Mouse (Mus musculus) lung, postnatal 36 days (tissue): ENCODE data around the gene Cela3b.
"Not testable (repeated sequence)": the region's sequence is repeated elsewhere in the genome, so short reads cannot be mapped to it uniquely, and the experiment has no call there.

ENCODE experiments used
- DNase-seq: peaks from one replicate; pipeline ENCODE4 v3.0.0; 2022; ENCODE audit warnings: mixed read lengths

Gene Cela3b

DNA sequence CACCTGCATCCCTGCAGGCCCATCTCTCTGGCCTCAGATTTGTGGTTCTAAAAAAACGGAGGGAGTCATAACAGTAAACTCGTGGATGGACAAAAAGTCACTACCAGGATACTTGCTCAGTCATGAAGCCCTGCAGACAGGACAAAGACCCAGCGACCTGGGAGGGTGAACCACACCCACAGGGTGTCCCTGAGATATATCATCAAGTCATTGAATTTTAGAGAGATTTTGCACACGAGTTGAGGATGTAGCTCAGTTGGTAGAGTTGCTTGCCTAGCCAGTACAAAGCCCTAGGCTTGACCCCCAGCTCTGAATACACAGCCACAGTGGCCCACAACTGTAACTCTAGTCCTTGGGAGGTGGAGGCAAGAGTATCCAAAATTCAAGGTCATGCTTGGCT lies 30.9 kb upstream of the Cela3b start:
- DNase-seq: no peak

DNA sequence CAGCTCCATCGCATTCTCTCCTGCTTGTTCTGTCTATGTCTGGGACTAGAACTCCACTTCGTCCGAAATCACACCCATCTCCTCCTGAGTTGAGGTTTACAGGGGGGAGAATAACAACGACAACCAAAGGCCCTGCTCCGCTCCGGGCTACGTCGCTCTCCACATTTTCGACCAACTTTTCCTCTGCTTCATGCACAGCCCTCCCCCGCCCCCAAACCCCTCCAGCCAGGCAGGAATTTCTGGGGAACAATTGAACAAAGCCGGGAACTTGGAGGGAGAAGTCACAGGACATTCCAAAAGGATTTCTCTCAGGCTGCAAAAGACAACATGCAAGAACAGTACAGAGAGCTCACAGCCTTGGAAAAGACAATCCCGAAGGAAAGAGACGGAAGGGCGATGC lies 30.3 kb upstream of the Cela3b start:
- DNase-seq: no peak

DNA sequence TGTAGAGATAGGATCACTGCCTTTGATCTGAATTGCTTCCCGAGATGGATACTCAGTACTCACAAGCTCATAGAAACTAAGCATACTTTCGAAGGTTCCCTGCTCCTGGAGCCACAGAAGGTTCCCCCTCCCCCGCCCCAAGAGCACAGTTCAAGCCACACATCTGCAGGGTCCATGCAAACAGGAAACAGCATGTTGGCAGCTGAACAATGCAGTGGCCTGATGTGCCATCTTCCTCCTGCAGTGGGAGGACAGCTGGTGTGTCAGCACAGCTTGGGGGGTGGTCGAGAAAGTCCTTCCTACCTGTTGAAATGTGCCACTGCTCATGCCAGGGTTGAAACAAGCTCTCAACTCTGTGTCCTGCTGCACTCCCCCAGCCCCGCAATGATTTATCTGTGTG lies 28.5 kb upstream of the Cela3b start:
- no peak for DNase-seq

DNA sequence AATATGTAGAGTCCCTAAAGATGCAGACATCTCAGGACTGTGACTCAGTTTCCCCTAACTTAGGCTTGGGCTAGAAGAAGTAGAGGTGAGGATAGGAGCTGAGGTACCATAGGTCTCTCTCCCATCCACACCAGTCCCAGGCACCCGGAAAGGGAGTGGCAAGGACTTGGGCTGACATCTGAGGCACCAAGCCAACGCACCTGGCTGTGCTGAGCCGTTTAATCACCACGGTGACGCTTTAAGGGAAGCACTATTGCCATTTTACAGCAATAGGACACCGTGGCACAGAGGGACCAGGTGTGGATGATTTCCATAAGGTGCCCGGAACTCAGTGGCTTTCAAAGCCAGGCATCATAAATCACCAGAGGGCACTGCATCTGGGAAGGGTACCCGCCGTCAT lies 28.0 kb upstream of the Cela3b start:
- DNase-seq: no peak

DNA sequence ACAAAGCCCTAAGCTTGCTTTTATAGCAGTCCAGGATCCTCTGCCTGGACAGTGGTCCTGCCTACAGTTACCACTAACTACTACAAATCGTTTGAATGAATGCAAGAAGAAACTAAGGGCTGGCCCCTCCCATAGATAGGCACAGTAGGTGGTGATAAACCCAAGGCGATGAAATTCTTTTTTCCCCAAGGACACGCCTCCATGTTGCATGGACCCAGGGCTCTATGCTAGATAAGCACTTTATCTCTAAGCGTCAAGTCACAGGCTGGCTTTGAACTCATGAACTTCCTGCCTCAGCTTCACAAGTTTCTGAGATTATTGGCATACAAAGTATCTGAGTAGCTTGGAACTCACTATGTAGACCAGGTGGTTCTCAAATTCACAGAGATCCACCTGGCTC lies 27.0 kb upstream of the Cela3b start:
- no peak for DNase-seq

DNA sequence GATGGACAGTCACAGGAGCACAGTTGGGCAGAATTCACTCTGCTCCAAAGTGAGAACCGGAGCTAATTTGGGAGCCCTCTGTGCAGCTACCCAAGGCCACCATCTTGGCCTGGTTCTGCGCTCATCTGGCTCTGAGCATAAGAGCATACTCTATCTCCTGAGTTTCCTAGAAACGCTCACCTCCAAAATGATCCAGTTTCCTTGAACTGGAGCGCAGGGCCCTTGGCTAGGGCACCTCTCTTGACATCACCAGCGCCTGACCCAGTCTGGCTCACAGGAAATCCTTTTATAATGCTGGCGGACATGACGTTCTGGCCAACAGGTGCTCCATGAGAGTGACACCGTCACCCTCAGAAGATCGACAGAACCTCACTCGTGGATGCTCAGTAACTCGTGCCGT lies 26.2 kb upstream of the Cela3b start:
- DNase-seq: no peak

DNA sequence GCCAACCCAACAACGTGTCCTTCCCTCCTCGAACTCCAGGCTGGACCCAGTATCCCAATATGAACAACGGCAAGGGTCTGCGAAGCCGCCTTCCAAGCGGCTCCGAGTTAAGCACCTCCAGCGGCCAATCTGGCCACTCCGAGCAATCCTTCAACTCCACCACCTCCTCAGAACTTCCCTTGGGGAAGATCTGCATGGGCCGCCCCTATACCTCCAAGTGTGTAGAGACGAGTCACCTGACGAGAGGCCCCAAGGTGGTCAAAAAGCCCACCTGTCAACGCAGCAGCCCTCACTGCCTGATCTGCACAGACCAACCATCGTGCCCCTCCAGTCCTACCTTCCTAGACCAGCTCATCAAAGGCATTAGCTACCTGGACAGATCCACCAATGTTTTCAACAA lies 24.2 kb upstream of the Cela3b start:
- no peak for DNase-seq

DNA sequence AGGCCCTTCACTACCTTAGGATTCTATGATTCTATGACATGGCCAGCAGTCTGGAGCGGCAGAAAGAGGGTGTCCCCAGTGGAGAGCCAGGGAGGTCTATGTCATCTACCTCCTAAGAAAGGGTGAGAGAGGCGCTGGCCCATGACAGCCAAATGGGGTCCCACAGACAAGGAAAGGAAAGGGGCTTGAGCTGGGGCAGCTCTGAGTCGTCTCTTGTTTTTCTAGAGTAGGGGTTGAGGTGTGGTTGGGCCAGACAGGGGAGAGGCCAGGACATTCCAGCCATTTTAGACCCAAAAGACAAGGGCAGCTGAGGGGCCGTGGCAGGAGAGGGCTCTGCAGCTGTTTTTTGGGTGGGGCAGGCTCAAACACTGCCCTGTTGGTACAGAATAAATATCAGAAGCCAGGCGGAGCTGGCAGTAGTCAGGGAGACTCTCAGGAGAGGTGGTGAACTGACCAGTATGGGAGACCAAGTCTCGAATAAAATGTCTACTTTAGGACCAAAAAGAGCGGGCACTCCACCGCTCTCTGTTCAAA lies 23.0 kb upstream of the Cela3b start, which contains the start of gene 1700013G24Rik:
1700013G24Rik (plus strand) TSS at position 51 of the 534 bp plus-strand sequence.
- no peak for DNase-seq

DNA sequence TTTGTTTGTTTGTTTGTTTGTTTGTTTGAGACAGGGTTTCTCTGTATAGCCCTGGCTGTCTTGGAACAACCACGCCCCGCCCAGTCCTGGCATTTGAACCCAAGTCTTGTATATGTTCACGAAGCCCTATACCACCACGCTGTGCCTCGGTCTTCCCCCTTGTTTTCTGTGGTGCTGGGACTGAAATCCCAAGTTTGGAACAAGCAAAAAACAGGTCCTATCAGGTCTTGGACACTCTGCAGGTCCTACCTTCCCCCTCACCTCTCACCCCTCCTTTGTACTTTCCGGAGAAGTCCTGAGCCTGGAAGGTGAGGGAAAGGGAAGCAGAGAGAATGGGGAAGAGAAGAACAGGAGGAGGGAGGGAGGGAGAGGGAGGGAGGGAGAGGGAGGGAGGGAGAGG lies 21.9 kb upstream of the Cela3b start:
- no peak for DNase-seq

DNA sequence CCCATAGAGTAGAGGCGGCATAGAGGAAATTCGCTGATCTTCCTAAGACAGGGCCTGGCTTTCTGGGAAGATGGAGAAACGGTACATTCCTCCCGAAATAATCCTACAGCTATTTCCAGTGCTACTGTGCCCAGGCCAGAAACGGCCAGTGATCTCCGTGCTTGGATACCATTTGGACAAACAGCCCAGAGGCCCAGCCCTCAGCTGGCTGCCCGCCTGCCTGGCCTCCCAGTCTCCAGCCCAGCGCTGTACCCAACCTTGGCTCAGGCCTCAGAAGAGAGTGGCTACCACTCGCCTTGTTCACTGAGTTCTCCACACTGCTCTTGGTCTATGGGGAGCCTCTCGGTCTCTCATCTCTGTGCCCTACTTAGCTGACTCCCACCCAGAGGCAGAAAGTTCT lies 19.4 kb upstream of the Cela3b start:
- DNase-seq: no peak

DNA sequence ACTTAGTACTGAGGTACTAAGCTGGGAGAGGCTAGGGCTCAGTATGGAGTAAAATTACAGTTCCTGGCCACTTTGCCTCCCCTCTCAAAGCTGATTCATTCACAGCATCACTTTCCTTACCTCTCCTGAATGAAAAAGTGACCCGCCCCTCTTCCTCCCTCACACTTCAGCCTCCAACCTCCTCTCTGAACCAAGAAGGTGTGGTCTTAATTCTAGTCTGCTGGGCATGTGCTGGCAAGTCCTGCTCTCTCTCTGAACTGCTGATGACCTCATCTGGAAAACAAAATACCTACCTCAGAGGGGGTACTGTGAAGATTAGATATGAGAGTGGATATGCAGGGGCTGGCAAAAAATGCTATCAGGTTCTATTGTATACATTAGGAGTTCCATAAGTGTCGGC lies 18.8 kb upstream of the Cela3b start:
- no peak for DNase-seq

DNA sequence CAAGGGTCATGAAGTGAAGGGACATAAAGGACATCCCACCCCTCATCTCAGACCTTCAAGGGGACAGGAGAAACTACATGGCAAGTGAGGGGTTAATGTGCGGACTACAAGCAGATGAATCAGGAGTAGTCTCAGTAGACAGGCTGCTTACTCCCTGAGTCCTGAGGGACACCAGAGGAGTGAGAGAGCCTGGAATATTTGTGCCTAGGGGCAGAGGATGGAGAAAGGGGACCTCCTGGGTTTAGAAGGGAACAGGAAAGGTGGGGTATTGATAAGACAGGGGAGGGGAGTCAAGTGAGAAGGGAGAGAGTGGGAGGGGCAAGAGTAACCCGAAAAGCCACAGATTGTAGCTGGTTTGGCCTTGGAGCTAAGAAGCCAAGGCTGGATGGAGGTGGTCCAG lies 18.3 kb upstream of the Cela3b start:
- no peak for DNase-seq

DNA sequence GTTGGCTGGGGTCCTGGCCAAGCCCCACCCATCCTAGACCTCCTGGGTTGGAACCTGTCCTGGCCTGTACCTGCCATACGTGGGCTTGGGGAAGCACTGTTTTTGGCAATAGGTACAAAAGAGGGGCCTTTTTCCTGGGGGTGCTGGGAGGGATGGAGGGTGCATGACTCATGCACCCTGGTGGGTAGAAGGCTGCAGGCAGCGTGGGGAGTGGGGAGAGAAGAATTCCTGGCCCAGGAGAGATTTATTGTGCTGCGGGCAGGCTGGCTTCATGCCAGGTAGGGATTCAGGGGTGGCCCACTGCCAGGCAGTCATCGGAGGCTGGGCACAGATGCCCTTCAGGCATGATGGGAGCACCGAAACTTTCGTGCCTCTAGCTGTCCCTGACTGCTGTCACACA lies 17.9 kb upstream of the Cela3b start:
- DNase-seq: no peak

DNA sequence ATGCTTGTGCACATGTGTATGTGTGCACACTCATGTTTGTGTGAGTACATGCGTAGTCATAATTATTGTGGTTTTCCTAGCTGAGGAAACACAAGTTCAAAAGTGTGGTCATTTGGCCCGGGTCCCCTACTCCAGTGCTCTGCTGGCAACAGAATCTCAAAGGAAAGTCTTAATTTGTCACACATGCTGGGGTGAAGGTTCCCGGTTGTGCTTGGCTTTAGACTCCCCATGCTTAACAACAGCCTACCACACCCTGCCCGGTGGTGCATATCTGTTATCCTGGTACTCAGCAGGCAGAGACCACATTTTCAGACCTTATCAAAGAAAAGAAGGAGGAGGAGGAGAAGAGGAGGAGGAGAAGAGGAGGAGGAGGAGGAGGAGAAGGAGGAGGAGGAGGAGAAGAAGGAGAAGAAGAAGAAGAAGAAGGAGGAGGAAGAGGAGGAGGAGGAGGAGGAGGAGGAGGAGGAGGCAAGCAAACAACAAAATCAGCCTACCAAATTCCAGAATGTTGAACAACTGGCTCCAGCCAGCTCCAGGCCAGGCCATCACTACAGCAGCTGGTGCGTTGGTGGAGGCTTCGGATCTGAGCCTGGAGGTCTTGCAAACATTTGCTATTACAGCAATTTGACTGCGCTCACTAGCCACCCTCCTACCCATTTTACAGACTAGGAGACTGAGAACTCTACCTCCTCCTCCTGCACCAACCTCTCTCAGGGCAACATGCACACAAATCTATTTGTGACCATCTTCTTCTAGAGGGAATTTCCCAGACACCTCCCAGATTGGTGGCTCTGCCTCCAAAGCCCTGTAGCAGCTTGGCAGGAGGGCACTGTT lies 17.2 kb upstream of the Cela3b start:
- DNase-seq: no peak

DNA sequence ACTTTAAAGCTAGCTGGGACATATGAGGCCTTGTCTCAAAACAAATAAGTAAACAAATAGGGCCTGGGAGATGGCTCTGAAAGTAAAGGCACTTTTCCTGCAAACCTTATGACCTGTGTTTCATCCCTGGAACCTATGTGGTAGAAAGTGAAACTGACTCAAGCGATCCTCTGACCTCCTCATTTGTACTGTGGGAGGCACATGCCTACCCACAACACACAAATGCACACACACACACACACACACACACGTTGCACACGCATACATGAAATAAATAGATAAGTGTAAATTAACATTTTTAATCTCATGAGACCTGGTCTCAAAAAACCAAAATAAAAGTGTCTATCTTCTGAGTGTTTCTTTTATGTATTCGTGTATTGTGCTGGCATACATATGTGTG lies 15.5 kb upstream of the Cela3b start:
- no peak for DNase-seq

DNA sequence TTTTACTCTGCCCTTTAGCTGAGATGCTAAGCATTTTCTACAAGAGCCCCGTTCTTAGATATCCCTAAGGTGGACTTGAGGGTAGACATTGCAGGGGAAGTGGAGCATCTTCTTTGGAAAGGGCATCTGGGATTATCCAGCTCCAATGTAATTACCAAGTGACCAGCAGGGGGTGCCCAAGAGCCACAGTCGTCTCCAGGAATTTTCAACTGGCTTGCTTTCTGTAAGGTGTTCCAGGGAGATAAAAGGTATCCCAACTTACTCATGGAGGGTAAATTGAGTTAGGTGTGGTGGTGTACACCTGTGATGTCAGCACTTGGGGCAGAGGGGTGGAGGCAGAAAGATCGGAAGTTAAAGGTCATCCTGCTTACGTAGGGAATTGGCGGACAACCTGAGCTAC lies 13.3 kb upstream of the Cela3b start:
- DNase-seq: peak; percentile 82

DNA sequence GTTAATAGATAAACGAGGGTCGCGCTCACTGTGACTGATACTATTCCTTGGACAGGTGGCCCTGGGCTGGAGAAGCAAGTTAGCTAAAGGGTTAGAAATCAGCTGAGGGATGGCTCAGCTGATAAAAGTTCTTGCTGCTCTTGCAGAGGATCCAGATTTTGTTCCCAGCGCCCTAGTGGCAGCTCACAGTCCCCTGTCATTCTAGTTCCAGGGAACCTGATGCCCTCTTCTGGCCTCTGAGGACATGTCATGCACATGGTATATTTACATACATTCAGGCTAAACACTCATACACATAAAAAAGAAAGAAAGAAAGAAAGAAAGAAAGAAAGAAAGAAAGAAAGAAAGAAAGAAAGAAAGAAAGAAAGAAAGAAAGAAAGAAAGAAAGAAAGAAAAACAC lies 11.0 kb upstream of the Cela3b start:
- no peak for DNase-seq

DNA sequence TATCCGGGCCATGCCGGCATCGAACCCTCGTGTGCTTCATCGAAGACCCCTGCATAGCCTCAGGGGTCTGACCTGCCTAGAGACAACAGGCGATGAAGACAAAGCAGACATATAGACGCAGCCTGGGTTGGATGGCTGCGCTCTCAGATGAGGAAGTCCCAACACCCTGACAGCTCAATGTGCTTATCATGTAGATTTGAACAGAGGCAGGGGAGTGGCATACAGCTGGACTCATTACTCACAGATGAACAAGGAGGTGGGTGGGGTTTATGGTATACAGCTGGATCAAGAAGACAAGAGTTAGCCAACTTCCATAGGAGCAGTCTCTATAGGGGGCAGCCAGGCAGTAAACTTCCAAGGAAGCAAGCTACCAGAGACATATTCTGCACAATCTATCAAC lies 8.5 kb upstream of the Cela3b start:
- DNase-seq: no peak

DNA sequence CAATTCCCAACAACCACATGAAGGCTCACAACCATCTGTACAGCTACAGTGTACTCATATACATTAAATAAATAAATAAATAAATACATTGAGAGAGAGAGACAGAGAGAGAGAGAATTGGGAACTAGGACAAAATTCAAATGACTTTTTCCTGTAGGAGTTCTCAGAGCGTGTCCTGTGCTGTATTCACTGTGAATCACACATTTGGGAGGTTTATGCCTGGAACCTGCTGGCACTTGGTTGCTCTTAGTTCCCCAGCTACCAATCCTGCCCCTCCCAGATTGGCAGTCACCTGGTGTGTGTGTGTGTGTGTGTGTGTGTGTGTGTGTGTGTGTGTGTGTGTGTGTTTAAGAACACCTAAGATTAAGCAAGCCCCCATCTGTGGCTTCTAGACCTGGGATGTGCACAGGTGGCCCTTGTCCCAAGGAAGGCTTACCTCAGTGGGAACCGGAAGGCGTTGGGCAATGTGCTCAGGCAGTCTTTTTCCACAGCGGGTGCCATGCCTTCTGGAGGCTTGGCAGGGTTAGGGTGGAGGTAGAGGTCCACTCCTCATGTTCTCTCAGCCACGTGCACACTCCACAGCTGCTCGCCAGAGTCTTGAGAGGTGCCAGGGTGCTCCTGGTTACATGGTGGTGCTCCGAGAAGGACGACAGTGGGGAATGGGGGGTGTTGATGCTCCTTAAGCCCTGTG lies 6.8 kb upstream of the Cela3b start:
- peak; percentile 22 for DNase-seq

DNA sequence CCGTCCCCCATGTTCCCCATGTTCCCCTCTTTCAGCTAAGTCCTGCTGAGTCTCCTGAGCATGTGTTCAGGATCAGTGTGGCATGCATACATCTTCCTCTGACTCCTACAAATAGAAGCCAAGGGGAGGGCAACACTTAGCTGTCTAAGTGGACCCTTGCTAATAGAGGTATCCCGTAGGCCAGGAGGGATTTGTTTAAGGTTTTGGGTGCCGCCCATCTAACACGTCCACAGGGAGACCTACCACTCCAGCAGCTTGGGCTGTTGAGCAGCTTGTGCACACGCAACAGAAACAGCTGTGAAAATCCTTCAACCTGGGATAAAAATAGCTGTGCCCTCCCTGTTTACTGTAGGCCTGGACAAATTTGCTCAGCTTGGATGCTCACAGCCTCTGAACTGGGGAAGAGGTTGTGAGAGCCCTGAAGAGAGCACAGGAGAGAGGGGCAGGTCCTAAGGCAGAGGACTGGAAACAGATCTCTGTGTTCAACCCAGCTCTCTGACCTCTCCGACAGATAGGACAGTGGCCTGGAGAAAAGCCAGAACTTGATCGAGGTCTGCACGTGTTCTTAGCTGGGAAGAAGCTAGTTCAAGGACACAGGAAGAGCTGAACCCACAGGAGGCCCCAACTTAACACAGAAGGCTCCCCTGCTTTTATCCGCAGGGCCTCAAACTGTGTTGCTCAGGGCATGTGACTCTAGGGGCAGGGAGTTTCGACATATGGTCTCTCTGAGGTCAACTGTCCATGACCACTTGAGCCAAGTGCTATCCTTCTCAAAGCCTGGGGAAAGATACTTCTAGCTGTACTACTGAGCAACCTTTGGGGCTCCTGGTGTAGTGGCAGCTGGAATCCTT lies 2.6 kb upstream of the Cela3b start:
- not testable (repeated sequence) for DNase-seq

DNA sequence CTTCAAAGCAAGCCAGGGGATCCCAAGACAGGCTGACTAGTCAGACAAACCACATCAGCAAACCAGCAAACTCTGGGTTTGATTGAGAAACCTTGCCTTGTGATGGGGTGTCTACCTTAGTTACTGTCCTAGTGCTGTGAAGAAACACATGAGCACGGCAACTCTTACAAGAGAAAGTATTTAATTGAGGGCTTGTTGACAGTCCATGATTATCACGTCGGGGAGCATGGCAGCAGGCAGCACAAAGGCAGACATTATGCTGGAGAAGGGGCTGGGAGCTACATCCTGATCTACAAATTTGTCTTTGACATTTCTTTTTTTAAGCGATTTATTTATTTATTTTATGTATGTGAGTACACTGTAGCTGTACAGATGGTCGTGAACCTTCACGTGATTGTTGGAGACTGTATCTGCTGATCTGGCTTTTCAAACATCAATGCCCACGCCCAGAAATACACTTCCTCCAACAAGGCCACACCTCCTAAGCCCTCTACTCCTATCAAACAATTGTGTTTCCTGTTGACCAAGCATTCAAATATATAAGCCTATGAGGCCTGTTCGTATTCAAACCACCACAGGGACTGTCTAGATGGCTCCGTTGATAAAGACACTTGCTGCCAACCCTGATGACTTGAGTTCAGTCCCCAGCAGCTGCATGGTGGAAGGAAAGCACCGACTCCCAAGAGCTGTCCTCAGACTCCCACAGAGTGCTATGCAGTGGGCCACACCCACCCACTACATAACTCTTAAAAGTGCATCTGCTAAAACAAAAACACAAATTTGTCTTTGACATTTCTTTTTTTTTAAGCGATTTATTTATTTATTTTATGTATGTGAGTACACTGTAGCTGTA lies 12.4 kb downstream of the Cela3b start:
- DNase-seq: no peak

DNA sequence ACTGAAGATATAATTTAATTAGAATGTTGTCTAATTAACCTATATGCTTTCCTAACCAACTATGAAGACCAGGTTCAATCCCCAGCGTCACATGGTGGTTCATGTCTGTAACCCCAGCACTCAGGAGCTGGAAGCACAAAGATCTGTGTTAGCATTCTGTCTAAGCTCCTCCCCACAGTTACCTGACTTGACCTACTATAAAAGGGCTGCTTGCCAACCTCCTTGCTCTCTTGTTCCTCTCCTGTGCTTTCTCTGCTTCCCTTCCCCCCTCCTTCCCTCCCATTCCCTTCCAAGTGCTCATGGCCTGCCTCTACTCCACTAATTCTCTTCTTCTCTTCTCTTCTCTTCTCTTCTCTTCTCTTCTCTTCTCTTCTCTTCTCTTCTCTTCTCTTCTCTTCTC lies 15.4 kb downstream of the Cela3b start:
- DNase-seq: peak; percentile 68
